Mouse (Mus musculus): ENCODE data around the gene Sirt2. TPM values are rescaled to one million over a fixed set of nuclear protein-coding genes. Genes with fewer than 3 reads are reported as not detected.

Gene Sirt2
- polyA plus RNA-seq (2014; fragmentation: Nextera tagmentation; extraction: Ambion mirVana): 73.0 and 77.0 TPM in 2 replicates

DNA sequence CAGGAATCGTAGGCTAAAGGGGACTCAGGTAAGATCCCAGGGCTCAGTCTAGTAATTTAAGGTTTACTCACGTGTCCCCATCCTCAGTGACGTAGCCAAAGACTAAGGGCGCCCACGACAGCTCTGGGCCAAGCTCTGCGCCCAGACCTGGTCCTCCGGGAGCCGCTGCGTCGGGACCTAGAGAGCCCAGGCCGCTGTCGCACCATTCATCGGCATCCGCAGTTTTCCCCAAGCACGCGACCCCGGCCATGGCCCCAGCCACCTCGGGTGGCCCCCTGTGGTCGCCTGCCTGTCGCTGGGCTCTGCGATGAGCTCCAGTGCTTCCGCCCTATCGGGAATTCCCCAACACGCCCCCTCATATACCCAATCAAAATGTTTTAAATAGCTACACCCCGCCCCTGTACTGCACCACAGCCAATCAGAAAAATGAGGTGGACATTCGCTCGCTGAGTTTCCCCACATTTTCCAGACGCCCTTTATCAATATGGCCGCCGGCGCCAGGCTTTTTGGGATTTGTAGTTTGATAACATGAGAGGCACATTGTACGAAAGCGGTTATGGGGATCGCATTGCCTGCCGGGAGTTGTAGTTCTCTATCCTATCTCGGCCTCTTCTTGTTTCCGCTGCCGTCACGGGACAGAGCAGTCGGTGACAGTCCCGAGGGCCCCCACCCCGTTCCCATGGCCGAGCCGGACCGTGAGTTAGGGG lies at the start of gene Sirt2:
Sirt2 (plus strand) TSS at position 563 of the 707 bp plus-strand sequence.
- Histone ChIP-seq H3K4me1 (ENCODE audit: control insufficient read depth, insufficient read depth, low read length) (peaks cover 5% of the 10 kb centered on the region; the same call in 1 of the 2 replicates), H3K27ac (ENCODE audit: low read depth, low read length) (no peak within 1 kb of the TSS), H3K4me3 (ENCODE audit: low read depth, low read length) (peak within 1 kb of the TSS; percentile 66), H3K36me3 (ENCODE audit: control insufficient read depth, insufficient read depth, low read length) (no peaks in the 10 kb centered on the region), H3K4me2 (ENCODE audit: low read depth) (peak within 1 kb of the TSS; percentile 65), H3K27me3 (ENCODE audit: control insufficient read depth, insufficient read depth, low read length) (no peaks in the 10 kb centered on the region), H3K9me3 (ENCODE audit: control insufficient read depth, low read length) (no peaks in the 10 kb centered on the region), H3K9ac (ENCODE audit: low read length) (peak within 1 kb of the TSS; percentile 67)
- DNase-seq (ENCODE audit: low spot score): peak; percentile 98
- peak; percentile 98 for ATAC-seq (ENCODE audit: insufficient read depth, low FRiP score, low TSS enrichment)
- WGBS: under 1% methylated on average over 45 of the region's 45 CpGs

DNA sequence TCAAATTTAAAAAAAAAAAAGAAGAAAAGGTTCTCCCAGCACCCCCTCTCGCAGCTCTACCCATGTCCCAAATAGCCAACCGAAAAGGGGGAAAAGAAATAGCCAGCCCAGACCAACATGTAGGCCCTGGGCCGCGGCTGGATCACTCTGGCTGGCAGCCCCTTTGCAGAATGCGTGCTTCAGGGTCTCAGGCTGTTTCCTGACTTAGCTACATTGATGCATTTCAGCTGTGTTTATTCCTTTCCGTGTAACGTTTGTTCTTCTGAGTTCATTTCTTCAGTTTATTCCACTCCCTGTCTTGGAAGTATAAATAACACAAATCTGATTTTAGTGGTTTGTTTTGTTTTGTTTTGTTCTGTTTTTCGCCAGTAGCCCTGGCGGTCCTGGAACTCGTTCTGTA lies 48.8 kb upstream of the Sirt2 start:
- 0 out of 2 replicates have a peak, but pooled peaks cover 3% of the 10 kb centered on the region for H3K4me1 ChIP-seq (ENCODE audit: control insufficient read depth, insufficient read depth, low read length)
- H3K4me2 ChIP-seq (ENCODE audit: low read depth): no peak overlapping the region
- no peaks in the 10 kb centered on the region for H3K27me3 ChIP-seq (ENCODE audit: control insufficient read depth, insufficient read depth, low read length)
- DNase-seq (ENCODE audit: low spot score): no peak
- no peaks in the 10 kb centered on the region for H3K36me3 ChIP-seq (ENCODE audit: control insufficient read depth, insufficient read depth, low read length)
- ATAC-seq (ENCODE audit: insufficient read depth, low FRiP score, low TSS enrichment): no peak
- H3K4me3 ChIP-seq (ENCODE audit: low read depth, low read length): no peak overlapping the region
- no peaks in the 10 kb centered on the region for H3K9me3 ChIP-seq (ENCODE audit: control insufficient read depth, low read length)
- no peak overlapping the region for H3K27ac ChIP-seq (ENCODE audit: low read depth, low read length)
- H3K9ac ChIP-seq (ENCODE audit: low read length): no peak overlapping the region
- 85% methylated on average over 10 of the region's 10 CpGs for WGBS

DNA sequence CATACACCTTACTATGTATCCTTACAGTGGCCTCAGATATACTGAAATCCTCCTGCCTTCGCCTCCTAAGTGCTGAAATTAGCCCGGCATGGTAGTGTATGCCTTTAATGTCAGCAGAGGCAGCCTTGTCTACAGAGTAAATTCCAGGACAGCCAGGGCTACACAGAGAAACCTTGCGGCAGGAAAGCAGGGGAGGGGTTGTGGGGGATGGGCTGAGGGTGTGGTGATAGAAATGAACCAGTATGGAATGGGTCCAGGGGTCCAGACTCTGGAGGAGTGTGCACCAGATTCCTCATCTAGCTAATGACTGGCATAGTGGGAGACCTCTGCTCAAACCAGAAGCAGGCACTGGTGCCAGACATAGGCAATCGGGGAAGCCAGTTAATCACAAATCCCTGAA lies 47.4 kb upstream of the Sirt2 start:
- no peak overlapping the region for H3K9ac ChIP-seq (ENCODE audit: low read length)
- no peak overlapping the region for H3K4me3 ChIP-seq (ENCODE audit: low read depth, low read length)
- no peak overlapping the region for H3K4me2 ChIP-seq (ENCODE audit: low read depth)
- ATAC-seq (ENCODE audit: insufficient read depth, low FRiP score, low TSS enrichment) (no peak), DNase-seq (ENCODE audit: low spot score) (no peak)
- no peaks in the 10 kb centered on the region for H3K27me3 ChIP-seq (ENCODE audit: control insufficient read depth, insufficient read depth, low read length)
- 67% methylated on average over 4 of the region's 4 CpGs for WGBS
- H3K36me3 ChIP-seq (ENCODE audit: control insufficient read depth, insufficient read depth, low read length): no peaks in the 10 kb centered on the region
- H3K4me1 ChIP-seq (ENCODE audit: control insufficient read depth, insufficient read depth, low read length): 0 out of 2 replicates have a peak, but pooled peaks cover 3% of the 10 kb centered on the region
- no peak overlapping the region for H3K27ac ChIP-seq (ENCODE audit: low read depth, low read length)
- no peaks in the 10 kb centered on the region for H3K9me3 ChIP-seq (ENCODE audit: control insufficient read depth, low read length)

DNA sequence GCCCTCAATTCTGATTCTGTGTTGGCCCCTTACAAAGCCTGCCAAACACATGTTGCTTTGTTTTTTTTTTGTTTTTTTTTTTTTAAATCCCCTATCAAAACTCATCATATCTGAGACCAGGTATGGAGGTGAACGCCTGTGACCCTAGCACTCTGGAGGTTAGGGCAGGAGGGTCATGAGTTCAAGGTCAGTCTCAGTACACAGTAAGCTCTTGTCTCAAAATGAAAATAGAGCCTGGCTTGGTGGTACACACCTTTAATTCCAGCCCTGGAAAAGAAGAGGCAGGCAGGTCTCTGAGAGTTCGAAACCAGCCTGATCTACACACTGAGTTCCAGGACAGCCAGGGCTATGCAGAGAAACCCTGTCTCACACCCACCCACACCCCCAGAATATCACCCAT lies 46.9 kb upstream of the Sirt2 start:
- WGBS: 75% methylated on average over 2 of the region's 2 CpGs
- Histone ChIP-seq H3K4me3 (ENCODE audit: low read depth, low read length) (no peak overlapping the region), H3K27ac (ENCODE audit: low read depth, low read length) (no peak overlapping the region), H3K4me2 (ENCODE audit: low read depth) (no peak overlapping the region), H3K27me3 (ENCODE audit: control insufficient read depth, insufficient read depth, low read length) (no peaks in the 10 kb centered on the region), H3K36me3 (ENCODE audit: control insufficient read depth, insufficient read depth, low read length) (no peaks in the 10 kb centered on the region), H3K9me3 (ENCODE audit: control insufficient read depth, low read length) (no peaks in the 10 kb centered on the region), H3K9ac (ENCODE audit: low read length) (no peak overlapping the region), H3K4me1 (ENCODE audit: control insufficient read depth, insufficient read depth, low read length) (0 out of 2 replicates have a peak, but pooled peaks cover 3% of the 10 kb centered on the region)
- DNase-seq (ENCODE audit: low spot score): no peak
- ATAC-seq (ENCODE audit: insufficient read depth, low FRiP score, low TSS enrichment): no peak

DNA sequence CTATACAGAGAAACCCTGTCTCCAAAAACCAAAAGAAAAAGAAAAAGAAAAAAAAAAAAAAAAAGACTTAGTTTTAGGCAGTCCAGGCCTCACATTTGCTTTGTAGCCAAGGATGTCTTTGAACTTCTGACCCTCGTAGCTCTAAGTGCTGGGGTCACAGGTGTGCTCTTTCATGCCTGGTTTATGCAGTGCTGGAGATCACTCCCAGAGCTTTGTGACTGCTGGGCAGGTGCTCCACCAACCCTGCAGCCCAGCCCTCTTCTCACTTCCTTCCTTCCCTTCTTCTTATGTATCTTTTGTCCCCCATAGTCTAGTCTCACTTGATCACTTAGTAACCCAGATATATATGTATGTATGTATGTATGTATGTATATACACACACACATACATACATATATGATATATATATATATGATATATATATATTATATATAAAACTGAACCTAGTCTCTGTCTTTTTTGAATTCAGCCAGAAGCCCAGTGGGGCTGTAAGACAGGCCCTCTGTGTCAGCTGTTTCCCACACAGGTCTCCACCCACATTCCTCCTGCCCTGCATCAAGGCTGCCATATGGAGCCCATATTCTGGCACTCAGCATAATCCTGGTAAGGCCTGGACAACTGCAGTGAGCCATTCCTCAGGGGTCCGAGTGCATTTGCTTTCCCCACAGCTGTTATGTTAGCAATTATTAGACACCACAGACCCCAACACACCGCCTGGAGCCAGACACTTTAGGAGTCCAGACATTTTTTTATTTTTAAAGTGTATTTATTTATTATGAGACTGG lies 45.6 kb upstream of the Sirt2 start:
- no peak overlapping the region for H3K27ac ChIP-seq (ENCODE audit: low read depth, low read length)
- H3K4me2 ChIP-seq (ENCODE audit: low read depth): no peak overlapping the region
- H3K9ac ChIP-seq (ENCODE audit: low read length): no peak overlapping the region
- ATAC-seq (ENCODE audit: insufficient read depth, low FRiP score, low TSS enrichment): no peak
- no peaks in the 10 kb centered on the region for H3K36me3 ChIP-seq (ENCODE audit: control insufficient read depth, insufficient read depth, low read length)
- no peak for DNase-seq (ENCODE audit: low spot score)
- no peaks in the 10 kb centered on the region for H3K27me3 ChIP-seq (ENCODE audit: control insufficient read depth, insufficient read depth, low read length)
- WGBS: 67% methylated on average over 3 of the region's 3 CpGs
- no peaks in the 10 kb centered on the region for H3K9me3 ChIP-seq (ENCODE audit: control insufficient read depth, low read length)
- H3K4me1 ChIP-seq (ENCODE audit: control insufficient read depth, insufficient read depth, low read length): 0 out of 2 replicates have a peak, but pooled peaks cover 3% of the 10 kb centered on the region
- no peak overlapping the region for H3K4me3 ChIP-seq (ENCODE audit: low read depth, low read length)

DNA sequence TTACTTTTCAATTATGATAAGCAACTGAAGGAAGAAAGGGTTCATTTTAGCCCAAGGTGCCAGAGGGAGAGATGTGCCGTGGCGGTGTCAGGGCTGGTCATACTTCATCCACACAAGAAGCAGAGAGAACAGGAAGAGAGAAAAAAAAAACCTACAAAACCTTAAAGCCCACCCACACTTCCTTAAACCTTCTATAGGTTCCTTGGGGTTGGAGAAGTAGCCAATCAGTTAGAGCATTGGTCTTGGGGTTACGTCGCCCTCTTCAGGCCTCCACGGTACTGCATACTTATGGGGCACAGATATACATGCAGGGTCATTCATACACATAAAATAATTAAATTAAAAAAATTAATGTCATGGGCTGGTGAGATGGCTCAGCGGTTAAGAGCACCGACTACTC lies 44.5 kb upstream of the Sirt2 start:
- no peak for ATAC-seq (ENCODE audit: insufficient read depth, low FRiP score, low TSS enrichment)
- H3K36me3 ChIP-seq (ENCODE audit: control insufficient read depth, insufficient read depth, low read length): no peaks in the 10 kb centered on the region
- H3K4me1 ChIP-seq (ENCODE audit: control insufficient read depth, insufficient read depth, low read length): no peaks in the 10 kb centered on the region
- no peak overlapping the region for H3K9ac ChIP-seq (ENCODE audit: low read length)
- WGBS: 93% methylated on average over 7 of the region's 7 CpGs
- no peaks in the 10 kb centered on the region for H3K27me3 ChIP-seq (ENCODE audit: control insufficient read depth, insufficient read depth, low read length)
- no peaks in the 10 kb centered on the region for H3K9me3 ChIP-seq (ENCODE audit: control insufficient read depth, low read length)
- no peak overlapping the region for H3K4me2 ChIP-seq (ENCODE audit: low read depth)
- no peak overlapping the region for H3K4me3 ChIP-seq (ENCODE audit: low read depth, low read length)
- DNase-seq (ENCODE audit: low spot score): no peak
- H3K27ac ChIP-seq (ENCODE audit: low read depth, low read length): no peak overlapping the region

DNA sequence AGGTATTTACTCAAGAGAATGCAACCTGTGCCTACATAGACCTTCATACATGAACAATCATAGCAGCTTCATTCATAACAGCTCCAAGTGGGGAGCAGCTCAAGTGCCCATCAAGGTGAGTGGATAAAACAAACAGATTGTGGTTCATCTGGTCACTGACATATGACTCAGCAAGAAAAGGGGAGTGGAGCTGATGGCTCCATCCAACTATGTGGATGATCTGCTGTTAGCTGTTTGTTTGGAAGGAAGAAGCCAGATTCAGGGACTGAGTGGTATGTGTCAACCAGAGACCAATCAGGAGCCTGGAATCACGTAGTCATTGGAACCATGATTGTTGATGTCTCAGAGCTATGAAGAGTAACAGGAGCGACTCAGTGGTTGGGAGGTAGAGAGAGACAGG lies 41.9 kb upstream of the Sirt2 start:
- no peak overlapping the region for H3K9ac ChIP-seq (ENCODE audit: low read length)
- ATAC-seq (ENCODE audit: insufficient read depth, low FRiP score, low TSS enrichment): no peak
- H3K27ac ChIP-seq (ENCODE audit: low read depth, low read length): no peak overlapping the region
- H3K4me1 ChIP-seq (ENCODE audit: control insufficient read depth, insufficient read depth, low read length): no peaks in the 10 kb centered on the region
- H3K9me3 ChIP-seq (ENCODE audit: control insufficient read depth, low read length): no peaks in the 10 kb centered on the region
- no peak overlapping the region for H3K4me2 ChIP-seq (ENCODE audit: low read depth)
- WGBS: 86% methylated on average over 2 of the region's 2 CpGs
- H3K4me3 ChIP-seq (ENCODE audit: low read depth, low read length): no peak overlapping the region
- H3K36me3 ChIP-seq (ENCODE audit: control insufficient read depth, insufficient read depth, low read length): no peaks in the 10 kb centered on the region
- no peaks in the 10 kb centered on the region for H3K27me3 ChIP-seq (ENCODE audit: control insufficient read depth, insufficient read depth, low read length)
- DNase-seq (ENCODE audit: low spot score): no peak

DNA sequence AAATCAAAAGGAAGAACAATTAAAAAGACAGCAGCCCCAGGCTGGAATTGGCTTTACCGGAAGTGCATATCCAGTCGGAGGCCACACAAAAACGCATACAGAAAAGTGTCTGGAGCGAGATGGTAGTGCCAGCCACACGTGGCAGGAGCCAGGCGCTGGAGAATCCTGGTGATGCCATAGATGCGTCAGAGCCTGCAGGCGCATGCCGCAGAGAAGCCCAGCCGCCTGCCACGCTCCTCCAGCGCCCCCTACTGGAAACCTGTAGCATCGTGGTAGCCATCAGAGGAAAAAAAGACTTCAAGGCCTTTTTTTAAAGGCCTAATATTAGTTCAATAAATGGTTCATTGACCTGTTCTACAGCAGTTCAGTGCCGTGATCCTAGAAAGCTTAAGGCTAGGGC lies 39.9 kb upstream of the Sirt2 start:
- H3K4me2 ChIP-seq (ENCODE audit: low read depth): no peak overlapping the region; the same call in 1 of the 2 replicates
- no peaks in the 10 kb centered on the region for H3K9me3 ChIP-seq (ENCODE audit: control insufficient read depth, low read length)
- H3K4me1 ChIP-seq (ENCODE audit: control insufficient read depth, insufficient read depth, low read length): no peaks in the 10 kb centered on the region
- no peak for ATAC-seq (ENCODE audit: insufficient read depth, low FRiP score, low TSS enrichment)
- H3K4me3 ChIP-seq (ENCODE audit: low read depth, low read length): no peak overlapping the region
- H3K36me3 ChIP-seq (ENCODE audit: control insufficient read depth, insufficient read depth, low read length): no peaks in the 10 kb centered on the region
- no peak overlapping the region for H3K27ac ChIP-seq (ENCODE audit: low read depth, low read length)
- no peak overlapping the region for H3K9ac ChIP-seq (ENCODE audit: low read length)
- WGBS: 7% methylated on average over 14 of the region's 14 CpGs
- peak; percentile 79 for DNase-seq (ENCODE audit: low spot score)
- H3K27me3 ChIP-seq (ENCODE audit: control insufficient read depth, insufficient read depth, low read length): no peaks in the 10 kb centered on the region
